Mouse (Mus musculus) CD4-positive, CD25-positive, alpha-beta regulatory T cell, adult 2 months (primary cell): ENCODE measurements around the gene Shc3.

Source experiments
- DNase-seq: peaks from one replicate; pipeline ENCODE4 v3.0.0-alpha.2; 2012; ENCODE audit warnings: low read depth, low spot score

Gene Shc3

GRCm38 (mm10) chr13:51384899-51385298, 184.3 kb downstream of the Shc3 start:
- no peak for DNase-seq

- DNase-seq = no peak
Observed at GRCm38 (mm10) chr13:51381498-51381897, 187.7 kb downstream of the Shc3 start.
